9 mouse cellular contexts compared by ENCODE assay signal in the genomic region with DNA sequence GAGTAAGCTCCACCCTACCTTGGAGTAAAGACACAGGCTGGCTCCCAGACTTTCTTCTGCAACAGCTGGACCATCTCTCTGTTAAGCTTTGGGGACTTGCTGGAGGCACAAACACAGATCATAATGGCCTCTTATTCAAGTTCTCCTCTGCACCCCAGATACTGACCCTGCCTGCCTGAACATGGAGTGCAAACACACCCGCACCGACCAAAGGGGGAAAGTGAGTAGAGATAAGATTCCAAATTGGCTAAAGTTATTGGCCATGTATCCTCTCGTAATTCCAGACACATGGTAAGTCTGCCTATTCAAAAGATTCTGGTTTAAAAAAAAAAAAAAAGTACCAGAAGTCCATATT. TPM values are rescaled to one million over a fixed set of nuclear protein-coding genes. Genes with fewer than 3 reads are reported as not detected.
DNase-seq lines count a peak whose midpoint lies in the region; ATAC-seq and TF ChIP-seq lines count a peak whose summit lies in the region.
"Had no signal": no experiment of that assay in that cellular context is flagged by ENCODE, and none has a peak within 500 bp of the region (broad histone marks: within the 10 kb centered on the region; RNA-seq: fewer than 3 reads in every experiment).

No protein-coding gene starts in this region.

- H3K4me2 ChIP-seq in liver, embryonic 15.5 days: peak overlapping the region; percentile 45

- DNase-seq in heart, adult 9 months (ENCODE audit: low spot score in 2 of 2): peak; percentile 28 to 32
- no peak for DNase-seq in heart, adult 11 months
- DNase-seq in testis, postnatal 10 days (ENCODE audit: low spot score): no peak
- no peak for DNase-seq in B cell, adult 2 months
- no peak for DNase-seq in spleen, postnatal 14 days (ENCODE audit: low spot score in 2 of 2)
- no peak for DNase-seq in urinary bladder, postnatal 4 days (ENCODE audit: low spot score in 2 of 2)
- DNase-seq: cerebellum, adult 8-10 months had no signal

- no peak for TF ChIP-seq POLR2A in testis, adult 2 months (IDR thresholded peaks at IDR 0.05; ENCODE audit: control insufficient read depth, low read depth, low read length)

- ATAC-seq in liver, embryonic 15.5 days (ENCODE audit: insufficient read depth): no peak

- H3K9ac ChIP-seq in liver, embryonic 15.5 days: no peak overlapping the region

- H3K4me1 ChIP-seq in testis, adult 2 months (ENCODE audit: control insufficient read depth, insufficient read depth, low read length): peaks cover 4% of the 10 kb centered on the region
- no peaks in the 10 kb centered on the region for H3K4me1 ChIP-seq in liver, embryonic 15.5 days (replicated peaks)

- H3K27me3 ChIP-seq in testis, adult 2 months (ENCODE audit: control insufficient read depth, insufficient read depth, low read length): no peaks in the 10 kb centered on the region
- H3K27me3 ChIP-seq in liver, embryonic 15.5 days: peaks cover 11% of the 10 kb centered on the region

- H3K36me3 ChIP-seq in testis, adult 2 months (ENCODE audit: control insufficient read depth, insufficient read depth, low read length): no peaks in the 10 kb centered on the region
- no peaks in the 10 kb centered on the region for H3K36me3 ChIP-seq in liver, embryonic 15.5 days (replicated peaks)

- 36% methylated on average over 3 of the region's 3 CpGs for WGBS in liver, embryonic 15.5 days (ENCODE audit: insufficient replicate concordance)

- H3K27ac ChIP-seq in testis, adult 2 months (ENCODE audit: control insufficient read depth, insufficient read depth, low read depth, low read length): peak overlapping the region; percentile 3; the same call in 1 of the 2 replicates
- H3K27ac ChIP-seq in liver, embryonic 15.5 days (replicated peaks): no peak overlapping the region

- H3K4me3 ChIP-seq in testis, adult 2 months (ENCODE audit: control insufficient read depth, low read depth, low read length): peak overlapping the region; percentile 82
- 0 out of 2 replicates have a peak overlapping the region, but pooled peaks have one; percentile 18 for H3K4me3 ChIP-seq in liver, embryonic 15.5 days (replicated peaks)

- H3K9me3 ChIP-seq in liver, embryonic 15.5 days (replicated peaks): no peaks in the 10 kb centered on the region

- TF ChIP-seq CTCF in testis, adult 2 months (IDR thresholded peaks at IDR 0.05; ENCODE audit: control insufficient read depth, insufficient read depth, insufficient replicate concordance, low read depth, low read length): no peak

RNA-seq across cellular contexts. Expression of a gene that starts 0.4 kb away (rescaled TPM):
- polyA plus RNA-seq in testis, adult 2 months (2012; rRNA removed): 12.1 and 12.4 TPM in 2 replicates
- polyA plus RNA-seq in liver, embryonic 15.5 days (2015; fragmentation: Nextera tagmentation; extraction: Ambion mirVana): 0.03 and 0.07 TPM in 2 replicates

Comparison
In these comparisons a context has a peak if more than half of its experiments do, and no peak if none do; other contexts are left out.
1. DNase-seq: peak in heart, adult 9 months (2 of 2); none in heart, adult 11 months (single experiment), testis, postnatal 10 days (single experiment), B cell, adult 2 months (0 of 2), spleen, postnatal 14 days (0 of 2) and urinary bladder, postnatal 4 days (0 of 2).
2. RNA of a gene that starts 0.4 kb away (polyA plus RNA-seq): 12.1 to 12.4 TPM in testis, adult 2 months; 0.03 to 0.07 TPM in liver, embryonic 15.5 days; every median in the first group is over 10 times any median in the second.